Mouse (Mus musculus): ENCODE results near the gene Rasgef1a. TPM values are rescaled to one million over a fixed set of nuclear protein-coding genes. Genes with fewer than 3 reads are reported as not detected.

The Rasgef1a gene
- polyA plus RNA-seq, 1 experiment from 2014 or later = 0.15 TPM

DNA sequence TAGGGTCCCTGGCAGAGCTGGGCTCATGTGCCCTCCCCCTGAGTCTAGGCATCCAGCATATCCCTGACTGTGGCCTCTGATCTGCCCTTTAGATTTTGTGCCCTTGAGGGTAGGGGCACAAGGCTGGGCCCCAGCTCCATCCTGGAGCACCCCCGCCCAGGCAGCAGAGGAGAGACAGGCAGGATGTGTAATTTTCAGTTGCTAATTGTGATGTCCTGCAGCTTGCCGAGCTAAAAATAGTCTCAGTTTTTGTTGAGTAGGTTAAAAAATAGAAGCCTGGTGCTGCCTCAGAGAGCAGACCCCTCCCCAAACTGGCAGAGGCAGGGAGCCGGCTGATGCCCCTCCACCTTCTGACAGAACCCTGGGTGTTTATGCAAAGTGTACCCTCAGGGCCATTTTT lies 62.9 kb downstream of the Rasgef1a start:
- H3K4me1 ChIP-seq (ENCODE audit: control insufficient read depth, insufficient read depth, low read length) = no peaks in the 10 kb centered on the region
- no peaks in the 10 kb centered on the region for H3K36me3 ChIP-seq (ENCODE audit: control insufficient read depth, insufficient read depth, low read length)
- no peak overlapping the region for H3K4me3 ChIP-seq (ENCODE audit: low read depth, low read length)
- H3K4me2 ChIP-seq = no peak overlapping the region
- ATAC-seq (ENCODE audit: low FRiP score) (no peak), DNase-seq (ENCODE audit: low spot score, missing footprints) (no peak)
- H3K9me3 ChIP-seq (ENCODE audit: control insufficient read depth, low read length) = no peaks in the 10 kb centered on the region
- no peak overlapping the region for H3K9ac ChIP-seq (ENCODE audit: low read length)
- 68% methylated on average over 3 of the region's 3 CpGs for WGBS
- H3K27me3 ChIP-seq (ENCODE audit: control insufficient read depth, insufficient read depth, low read length) = no peaks in the 10 kb centered on the region
- H3K27ac ChIP-seq (ENCODE audit: low read depth, low read length) = no peak overlapping the region

DNA sequence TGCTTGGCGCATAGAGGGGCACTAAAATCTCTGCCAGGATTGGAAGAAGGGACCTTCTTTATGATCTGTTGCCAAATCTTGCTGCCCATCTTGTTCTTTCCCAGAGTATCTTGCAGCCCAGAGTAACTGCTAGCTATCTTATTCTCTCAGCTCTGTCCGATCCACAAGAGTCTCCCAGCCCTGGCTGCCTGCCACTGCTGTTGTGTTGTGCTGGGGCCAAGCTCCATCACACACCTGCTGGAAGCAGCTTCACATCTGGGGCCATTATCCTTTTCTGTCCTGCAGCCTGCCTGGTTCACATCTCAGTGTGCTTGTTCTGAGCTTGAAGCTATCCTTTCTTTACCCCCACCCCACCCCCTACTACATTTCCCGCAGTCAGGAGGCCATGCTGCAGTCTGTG lies 65.0 kb downstream of the Rasgef1a start:
- H3K4me1 ChIP-seq (ENCODE audit: control insufficient read depth, insufficient read depth, low read length) = no peaks in the 10 kb centered on the region; the same call in 1 of the 2 replicates
- no peaks in the 10 kb centered on the region for H3K9me3 ChIP-seq (ENCODE audit: control insufficient read depth, low read length)
- no peak overlapping the region for H3K4me3 ChIP-seq (ENCODE audit: low read depth, low read length)
- no peak for DNase-seq (ENCODE audit: low spot score, missing footprints)
- no peak overlapping the region for H3K27ac ChIP-seq (ENCODE audit: low read depth, low read length)
- no peaks in the 10 kb centered on the region for H3K27me3 ChIP-seq (ENCODE audit: control insufficient read depth, insufficient read depth, low read length)
- 92% methylated on average over 3 of the region's 3 CpGs for WGBS
- no peaks in the 10 kb centered on the region for H3K36me3 ChIP-seq (ENCODE audit: control insufficient read depth, insufficient read depth, low read length)
- no peak for ATAC-seq (ENCODE audit: low FRiP score)
- H3K4me2 ChIP-seq = no peak overlapping the region
- H3K9ac ChIP-seq (ENCODE audit: low read length) = no peak overlapping the region

DNA sequence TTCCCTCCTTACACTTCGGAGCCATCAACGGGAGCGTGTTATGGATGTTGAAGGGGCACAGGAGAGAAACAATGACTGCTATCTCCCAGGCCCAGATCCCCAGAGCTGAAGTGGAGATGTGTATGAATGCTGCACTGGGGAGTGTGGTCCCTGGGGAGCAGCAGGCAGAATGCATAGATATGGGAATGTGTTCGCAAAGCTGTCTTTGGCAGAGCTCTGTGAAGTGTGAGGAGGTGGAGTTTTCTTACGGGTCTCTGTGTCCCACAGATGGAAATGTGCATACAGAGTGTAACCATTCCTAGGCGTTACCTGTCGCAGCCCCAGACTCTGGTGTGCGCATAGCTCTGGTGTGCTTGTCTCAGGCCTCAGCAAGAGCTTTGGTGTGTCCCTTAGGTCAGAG lies 65.5 kb downstream of the Rasgef1a start:
- H3K4me1 ChIP-seq (ENCODE audit: control insufficient read depth, insufficient read depth, low read length) = no peaks in the 10 kb centered on the region; the same call in 1 of the 2 replicates
- ATAC-seq (ENCODE audit: low FRiP score) = no peak
- 89% methylated on average over 8 of the region's 8 CpGs for WGBS

DNA sequence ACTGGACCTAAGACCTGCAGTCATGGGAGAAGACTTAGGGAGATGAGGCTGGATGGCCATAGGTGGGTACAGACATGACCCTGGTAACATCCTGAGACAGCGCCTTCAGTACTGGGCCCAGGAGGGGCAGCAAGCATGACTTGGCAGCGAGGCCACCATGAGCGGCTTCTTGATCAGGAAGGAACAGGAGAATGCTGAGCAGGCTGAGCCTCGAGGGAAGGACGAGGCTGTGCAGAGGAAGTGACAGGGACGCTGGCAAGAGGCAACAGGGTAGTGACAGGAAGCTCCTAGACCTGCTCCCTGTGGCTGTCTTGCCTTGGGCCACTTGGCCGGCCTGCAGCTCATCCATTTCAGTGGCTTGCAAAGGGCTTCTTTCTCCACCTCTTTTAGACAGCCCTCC lies 66.2 kb downstream of the Rasgef1a start:
- Histone ChIP-seq H3K9me3 (ENCODE audit: control insufficient read depth, low read length) (no peaks in the 10 kb centered on the region), H3K27me3 (ENCODE audit: control insufficient read depth, insufficient read depth, low read length) (no peaks in the 10 kb centered on the region), H3K9ac (ENCODE audit: low read length) (no peak overlapping the region), H3K4me3 (ENCODE audit: low read depth, low read length) (no peak overlapping the region), H3K36me3 (ENCODE audit: control insufficient read depth, insufficient read depth, low read length) (no peaks in the 10 kb centered on the region), H3K4me2 (no peak overlapping the region), H3K27ac (ENCODE audit: low read depth, low read length) (no peak overlapping the region), H3K4me1 (ENCODE audit: control insufficient read depth, insufficient read depth, low read length) (no peaks in the 10 kb centered on the region; the same call in 1 of the 2 replicates)
- 87% methylated on average over 7 of the region's 7 CpGs for WGBS
- no peak for DNase-seq (ENCODE audit: low spot score, missing footprints)
- no peak for ATAC-seq (ENCODE audit: low FRiP score)

More for the DNA sequence above, 65.5 kb downstream of the Rasgef1a start:
- Histone ChIP-seq H3K27ac (ENCODE audit: low read depth, low read length) (no peak overlapping the region), H3K4me2 (no peak overlapping the region), H3K4me3 (ENCODE audit: low read depth, low read length) (no peak overlapping the region), H3K27me3 (ENCODE audit: control insufficient read depth, insufficient read depth, low read length) (no peaks in the 10 kb centered on the region), H3K36me3 (ENCODE audit: control insufficient read depth, insufficient read depth, low read length) (no peaks in the 10 kb centered on the region), H3K9me3 (ENCODE audit: control insufficient read depth, low read length) (no peaks in the 10 kb centered on the region), H3K9ac (ENCODE audit: low read length) (no peak overlapping the region)
- DNase-seq (ENCODE audit: low spot score, missing footprints) = no peak

DNA sequence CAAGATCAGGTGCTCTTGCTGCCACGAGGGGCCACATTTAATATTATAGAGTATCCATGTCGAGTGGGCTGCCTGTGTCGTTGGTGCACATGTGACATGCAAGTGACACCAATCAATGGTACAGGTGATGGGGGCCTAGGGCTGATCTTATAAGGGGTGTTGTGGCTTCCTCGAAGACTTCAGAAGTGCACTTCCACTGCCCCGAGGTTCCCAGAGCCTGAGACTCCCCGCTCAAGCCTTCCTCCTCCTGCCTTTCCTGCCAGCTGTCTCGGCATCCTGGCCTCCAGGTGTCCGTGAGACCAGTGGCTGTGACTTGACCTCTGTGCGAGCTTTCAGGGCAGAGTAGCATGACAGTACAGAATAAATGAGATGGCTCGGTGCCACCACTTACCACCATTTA lies 67.5 kb downstream of the Rasgef1a start:
- WGBS = 83% methylated on average over 10 of the region's 10 CpGs
- Histone ChIP-seq H3K9me3 (ENCODE audit: control insufficient read depth, low read length) (no peaks in the 10 kb centered on the region), H3K27me3 (ENCODE audit: control insufficient read depth, insufficient read depth, low read length) (no peaks in the 10 kb centered on the region), H3K4me1 (ENCODE audit: control insufficient read depth, insufficient read depth, low read length) (no peaks in the 10 kb centered on the region; the same call in 1 of the 2 replicates), H3K4me2 (no peak overlapping the region), H3K27ac (ENCODE audit: low read depth, low read length) (no peak overlapping the region), H3K4me3 (ENCODE audit: low read depth, low read length) (no peak overlapping the region), H3K9ac (ENCODE audit: low read length) (no peak overlapping the region), H3K36me3 (ENCODE audit: control insufficient read depth, insufficient read depth, low read length) (no peaks in the 10 kb centered on the region)
- peak; percentile 73 for DNase-seq (ENCODE audit: low spot score, missing footprints)
- no peak for ATAC-seq (ENCODE audit: low FRiP score)

DNA sequence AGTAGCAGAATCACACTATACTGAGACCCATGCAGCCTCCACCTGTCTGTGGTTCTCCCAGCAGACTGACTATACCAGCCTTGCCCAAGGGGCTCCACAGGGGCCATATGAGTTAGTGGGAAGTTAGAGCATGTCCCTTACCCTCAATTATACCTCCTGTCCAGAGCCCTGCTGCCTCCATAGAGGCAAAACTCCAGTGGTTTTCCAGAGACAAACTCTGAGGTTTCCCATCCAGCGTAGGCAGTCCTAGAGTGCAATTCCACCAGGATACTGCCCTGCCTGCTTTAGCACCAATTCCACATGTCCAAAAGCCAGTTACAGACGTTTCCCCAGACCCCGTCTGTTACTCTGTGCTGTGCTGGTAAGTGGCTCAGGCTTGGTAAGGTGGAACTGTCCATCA lies 68.1 kb downstream of the Rasgef1a start:
- Histone ChIP-seq H3K27ac (ENCODE audit: low read depth, low read length) (no peak overlapping the region), H3K4me2 (no peak overlapping the region), H3K36me3 (ENCODE audit: control insufficient read depth, insufficient read depth, low read length) (no peaks in the 10 kb centered on the region), H3K27me3 (ENCODE audit: control insufficient read depth, insufficient read depth, low read length) (no peaks in the 10 kb centered on the region), H3K4me1 (ENCODE audit: control insufficient read depth, insufficient read depth, low read length) (no peaks in the 10 kb centered on the region; the same call in 1 of the 2 replicates), H3K9ac (ENCODE audit: low read length) (no peak overlapping the region), H3K4me3 (ENCODE audit: low read depth, low read length) (no peak overlapping the region), H3K9me3 (ENCODE audit: control insufficient read depth, low read length) (no peaks in the 10 kb centered on the region)
- peak; percentile 78 for DNase-seq (ENCODE audit: low spot score, missing footprints)
- ATAC-seq (ENCODE audit: low FRiP score) = no peak; the same call in 1 of the 2 replicates
- WGBS = 55% methylated on average over 3 of the region's 3 CpGs

DNA sequence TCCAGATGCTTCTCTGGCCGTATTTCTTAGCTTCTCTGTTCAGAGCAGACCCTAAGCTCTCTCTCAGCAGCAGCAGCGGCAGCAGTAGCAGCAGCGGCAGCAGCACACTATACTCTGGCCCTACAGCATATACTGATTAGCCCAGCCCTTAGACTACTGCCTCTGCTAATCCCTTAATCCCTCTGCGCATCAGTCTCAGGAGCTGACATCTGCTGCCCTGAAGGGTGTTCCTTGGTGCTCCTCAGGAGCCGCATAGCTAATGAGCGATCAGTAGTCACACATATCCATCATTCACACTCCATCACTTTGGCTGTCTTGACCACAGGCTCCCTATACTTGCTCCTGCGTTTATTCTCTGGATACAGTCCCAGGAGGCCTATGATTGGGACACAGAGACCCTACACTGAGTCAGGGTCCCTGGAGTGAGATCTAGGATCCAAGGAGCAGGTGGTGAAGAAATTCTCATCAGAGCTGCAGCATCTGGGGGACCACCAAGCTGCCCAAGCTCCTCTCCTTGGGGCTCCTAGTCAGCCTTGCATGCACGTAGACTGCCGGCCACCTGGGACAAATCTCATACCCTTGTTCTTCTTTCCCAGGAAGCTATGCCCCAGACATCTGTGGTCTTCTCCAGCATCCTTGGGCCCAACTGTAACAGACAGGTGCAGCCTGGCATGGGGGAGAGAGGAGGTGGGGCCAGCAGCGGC lies 68.7 kb downstream of the Rasgef1a start:
- H3K9ac ChIP-seq (ENCODE audit: low read length) = no peak overlapping the region
- H3K4me3 ChIP-seq (ENCODE audit: low read depth, low read length) = no peak overlapping the region
- H3K27ac ChIP-seq (ENCODE audit: low read depth, low read length) = no peak overlapping the region
- H3K4me2 ChIP-seq = no peak overlapping the region
- H3K36me3 ChIP-seq (ENCODE audit: control insufficient read depth, insufficient read depth, low read length) = no peaks in the 10 kb centered on the region
- H3K27me3 ChIP-seq (ENCODE audit: control insufficient read depth, insufficient read depth, low read length) = no peaks in the 10 kb centered on the region
- DNase-seq (ENCODE audit: low spot score, missing footprints) (peak; percentile 68), ATAC-seq (ENCODE audit: low FRiP score) (peak; percentile 66)
- 50% methylated on average over 10 of the region's 10 CpGs for WGBS
- no peaks in the 10 kb centered on the region for H3K9me3 ChIP-seq (ENCODE audit: control insufficient read depth, low read length)
- no peaks in the 10 kb centered on the region; the same call in 1 of the 2 replicates for H3K4me1 ChIP-seq (ENCODE audit: control insufficient read depth, insufficient read depth, low read length)

DNA sequence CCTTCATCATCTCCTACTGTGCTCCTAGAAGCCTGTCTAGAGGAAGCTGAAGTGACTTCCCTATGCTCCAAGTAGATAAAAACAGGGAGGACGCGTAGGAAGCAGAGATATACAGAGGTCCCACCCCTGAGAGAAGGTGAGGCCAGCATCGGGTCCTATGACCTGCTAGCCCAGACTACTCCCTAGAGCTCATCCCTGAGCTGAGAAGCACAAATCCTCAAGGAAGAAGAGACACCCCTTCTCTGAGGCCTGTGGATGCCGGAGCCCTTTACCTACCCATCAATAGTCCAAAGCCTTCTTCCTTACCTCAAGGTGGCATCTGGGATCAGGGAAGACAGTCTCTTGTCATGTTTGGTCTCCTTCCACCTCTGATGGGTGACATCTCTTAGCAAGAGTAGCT lies 69.5 kb downstream of the Rasgef1a start:
- no peak overlapping the region for H3K4me2 ChIP-seq
- H3K27ac ChIP-seq (ENCODE audit: low read depth, low read length) = no peak overlapping the region
- ATAC-seq (ENCODE audit: low FRiP score) (no peak), DNase-seq (ENCODE audit: low spot score, missing footprints) (peak; percentile 62)
- no peak overlapping the region for H3K4me3 ChIP-seq (ENCODE audit: low read depth, low read length)
- 90% methylated on average over 4 of the region's 4 CpGs for WGBS
- no peaks in the 10 kb centered on the region; the same call in 1 of the 2 replicates for H3K4me1 ChIP-seq (ENCODE audit: control insufficient read depth, insufficient read depth, low read length)
- H3K9me3 ChIP-seq (ENCODE audit: control insufficient read depth, low read length) = no peaks in the 10 kb centered on the region
- no peak overlapping the region for H3K9ac ChIP-seq (ENCODE audit: low read length)
- no peaks in the 10 kb centered on the region for H3K36me3 ChIP-seq (ENCODE audit: control insufficient read depth, insufficient read depth, low read length)
- no peaks in the 10 kb centered on the region for H3K27me3 ChIP-seq (ENCODE audit: control insufficient read depth, insufficient read depth, low read length)

DNA sequence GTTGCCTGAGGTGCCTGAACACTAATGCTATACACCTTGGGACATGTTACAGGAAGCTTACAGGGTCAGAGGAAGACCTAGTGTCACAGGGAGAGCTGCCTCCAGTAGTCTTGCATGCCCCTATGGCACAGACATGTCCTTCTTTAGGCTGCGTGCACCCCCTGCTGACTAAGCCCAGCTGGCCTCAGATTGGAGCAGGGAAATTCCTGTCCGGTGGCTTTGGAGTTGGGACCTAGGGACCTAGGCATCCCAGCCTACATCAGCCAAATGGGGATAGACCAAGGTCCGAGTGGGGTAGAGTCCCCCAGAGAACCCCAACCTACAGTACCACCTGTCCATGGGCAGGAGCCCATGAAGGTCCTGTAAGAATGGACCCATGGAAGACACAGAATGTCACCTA lies 71.1 kb downstream of the Rasgef1a start:
- ATAC-seq (ENCODE audit: low FRiP score) (no peak), DNase-seq (ENCODE audit: low spot score, missing footprints) (no peak)
- Histone ChIP-seq H3K4me1 (ENCODE audit: control insufficient read depth, insufficient read depth, low read length) (no peaks in the 10 kb centered on the region; the same call in 1 of the 2 replicates), H3K9me3 (ENCODE audit: control insufficient read depth, low read length) (no peaks in the 10 kb centered on the region), H3K4me2 (no peak overlapping the region), H3K27ac (ENCODE audit: low read depth, low read length) (no peak overlapping the region), H3K4me3 (ENCODE audit: low read depth, low read length) (no peak overlapping the region), H3K9ac (ENCODE audit: low read length) (no peak overlapping the region), H3K36me3 (ENCODE audit: control insufficient read depth, insufficient read depth, low read length) (no peaks in the 10 kb centered on the region), H3K27me3 (ENCODE audit: control insufficient read depth, insufficient read depth, low read length) (no peaks in the 10 kb centered on the region)
- WGBS = 87% methylated on average over 3 of the region's 3 CpGs

All from midbrain, embryonic 11.5 days (tissue).